Mouse (Mus musculus) heart, postnatal 4 days (tissue): ENCODE data around the gene Slc45a3. TPM values are rescaled to one million over a fixed set of nuclear protein-coding genes. Genes with fewer than 3 reads are reported as not detected.

Experiments used
- DNase-seq: peaks from one replicate; pipeline ENCODE4 v3.0.0; 2021
- total RNA-seq, 2 experiments: library from RNA; stranded (reverse); gene quantifications; 2 replicates each; pipeline ENCODE4 v1.2.3; 2021

Slc45a3 gene
- 1 to 10 TPM; 2.1 to 2.3 TPM for total RNA-seq

- DNase-seq: peak; percentile 39
These were observed at the start of gene Slc45a3 for GRCm38 (mm10) chr1:131962606-131963084. TSS of gene Slc45a3 (plus strand) at chr1:131962967.

DNA sequence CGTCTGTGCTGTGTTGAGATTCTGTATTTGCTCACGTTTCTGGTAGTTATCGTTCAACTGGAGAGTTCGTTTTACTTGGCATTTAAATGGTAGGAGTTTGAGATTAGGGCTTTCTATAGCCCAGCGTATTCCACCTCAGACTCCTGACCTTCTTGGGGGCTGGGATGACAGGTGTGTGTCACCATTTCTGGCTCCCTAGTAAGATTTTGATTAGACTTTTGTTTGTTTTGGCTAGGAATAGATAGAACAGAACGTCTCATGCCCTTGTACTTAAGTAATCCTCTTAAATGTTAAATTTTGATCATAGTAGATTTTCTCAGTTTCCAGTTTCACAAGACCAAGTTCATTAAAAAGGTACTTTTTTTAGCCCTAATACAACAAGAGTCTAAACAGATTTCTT lies 45.1 kb upstream of the Slc45a3 start:
- DNase-seq: no peak

- no peak for DNase-seq
These were observed 43.7 kb upstream of the Slc45a3 start for GRCm38 (mm10) chr1:131919052-131919451.

- no peak for DNase-seq
These were observed 40.7 kb upstream of the Slc45a3 start for GRCm38 (mm10) chr1:131922100-131922499.

DNA sequence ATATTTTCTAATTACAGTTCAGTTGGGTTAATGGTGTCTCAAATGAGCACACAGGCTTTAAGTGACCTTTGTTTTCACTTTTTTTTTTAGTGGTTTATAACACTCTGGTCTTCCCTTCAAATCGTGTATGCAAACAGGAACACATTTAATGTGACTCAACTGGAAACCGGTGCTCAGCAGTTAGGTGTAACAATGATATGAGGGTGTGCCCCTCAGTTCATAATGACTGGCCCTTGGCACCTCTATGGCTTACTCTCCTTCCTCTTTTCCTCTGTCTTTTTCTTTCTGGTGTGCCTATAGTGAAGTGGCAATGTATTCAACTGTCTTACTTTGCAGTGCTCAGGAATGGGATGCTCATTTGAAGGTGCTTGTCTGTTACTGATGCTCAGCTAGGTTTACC lies 29.3 kb upstream of the Slc45a3 start:
- no peak for DNase-seq

- DNase-seq: peak; percentile 82
These were observed 25.0 kb upstream of the Slc45a3 start for GRCm38 (mm10) chr1:131937659-131938305.

GRCm38 (mm10) chr1:131938811-131939210 lies 24.0 kb upstream of the Slc45a3 start:
- peak; percentile 80 for DNase-seq

- no peak for DNase-seq
These were observed 22.0 kb upstream of the Slc45a3 start for GRCm38 (mm10) chr1:131940711-131941244.

GRCm38 (mm10) chr1:131941501-131941900 lies 21.3 kb upstream of the Slc45a3 start:
- no peak for DNase-seq

GRCm38 (mm10) chr1:131942621-131943590 lies 19.9 kb upstream of the Slc45a3 start:
- DNase-seq: peak; percentile 28

DNA sequence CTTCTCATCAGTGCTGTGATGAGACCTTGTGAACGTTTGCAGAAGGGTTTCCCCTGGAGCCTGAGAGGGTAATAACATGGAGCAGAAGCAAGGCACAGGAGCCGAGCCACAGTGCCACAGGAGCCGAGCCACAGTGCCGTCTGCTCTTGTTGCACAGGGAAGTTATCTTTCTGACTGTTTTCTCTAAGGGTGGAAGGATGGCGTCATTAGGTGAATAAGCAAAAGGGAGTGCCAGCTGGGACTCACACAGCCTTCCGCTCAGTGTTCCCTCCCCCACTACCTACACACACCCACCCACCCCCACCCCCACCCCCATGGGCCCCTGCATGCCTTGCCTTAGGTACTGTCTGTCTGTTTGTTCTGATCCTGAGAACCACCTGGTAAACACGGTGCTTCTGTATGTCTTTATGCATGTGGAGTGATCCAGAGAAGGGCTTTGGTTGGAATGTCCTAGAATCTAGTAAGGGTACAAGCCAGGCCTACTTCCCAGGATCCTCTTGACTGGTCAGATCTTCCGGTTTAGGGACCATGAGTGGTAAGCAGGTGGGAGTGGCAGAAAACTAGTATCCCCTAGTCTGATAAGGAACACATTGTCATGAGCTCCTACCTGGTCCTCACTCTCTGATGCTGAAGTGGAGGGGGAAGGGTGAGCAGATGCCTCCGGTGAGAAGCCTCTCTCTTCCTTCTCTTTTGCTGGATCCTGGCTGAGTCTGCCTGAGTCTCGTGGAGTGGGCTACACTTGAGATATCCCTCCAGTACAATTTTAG lies 16.9 kb upstream of the Slc45a3 start:
- no peak for DNase-seq

DNA sequence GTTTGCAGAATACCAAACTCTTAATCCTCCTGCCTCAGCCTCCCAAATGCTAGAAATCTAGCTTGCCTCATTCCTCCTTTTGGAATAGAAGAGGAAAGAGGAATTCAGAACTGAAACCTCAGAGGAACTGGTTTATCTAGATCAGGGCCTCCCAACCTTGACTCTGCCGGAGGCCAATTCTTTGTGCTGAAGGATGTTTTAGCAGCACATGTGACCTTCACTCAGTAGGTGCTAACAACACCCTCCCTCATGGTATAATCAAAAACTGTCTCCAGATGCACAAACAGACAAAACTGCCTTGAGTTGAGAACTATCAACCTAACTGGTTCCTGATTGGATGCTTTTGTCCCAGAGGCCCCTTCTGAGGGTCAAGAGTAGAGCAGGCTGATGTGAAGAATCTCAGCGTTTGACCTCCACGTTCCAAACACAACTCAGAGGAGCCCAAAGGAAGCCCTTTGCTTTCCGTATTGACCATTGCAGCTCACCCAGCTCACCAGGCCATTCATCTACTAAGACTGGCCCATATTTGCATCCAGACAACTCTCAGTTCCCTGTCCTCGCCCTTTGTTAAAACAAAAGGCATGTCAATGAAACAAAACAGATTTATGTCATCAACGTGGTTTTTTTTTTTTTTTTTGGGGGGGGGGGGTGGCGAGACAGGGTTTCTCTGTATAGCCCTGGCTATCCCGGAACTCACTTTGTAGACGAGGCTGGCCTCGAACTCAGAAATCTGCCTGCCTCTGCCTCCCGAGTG lies 16.1 kb upstream of the Slc45a3 start:
- no peak for DNase-seq

DNA sequence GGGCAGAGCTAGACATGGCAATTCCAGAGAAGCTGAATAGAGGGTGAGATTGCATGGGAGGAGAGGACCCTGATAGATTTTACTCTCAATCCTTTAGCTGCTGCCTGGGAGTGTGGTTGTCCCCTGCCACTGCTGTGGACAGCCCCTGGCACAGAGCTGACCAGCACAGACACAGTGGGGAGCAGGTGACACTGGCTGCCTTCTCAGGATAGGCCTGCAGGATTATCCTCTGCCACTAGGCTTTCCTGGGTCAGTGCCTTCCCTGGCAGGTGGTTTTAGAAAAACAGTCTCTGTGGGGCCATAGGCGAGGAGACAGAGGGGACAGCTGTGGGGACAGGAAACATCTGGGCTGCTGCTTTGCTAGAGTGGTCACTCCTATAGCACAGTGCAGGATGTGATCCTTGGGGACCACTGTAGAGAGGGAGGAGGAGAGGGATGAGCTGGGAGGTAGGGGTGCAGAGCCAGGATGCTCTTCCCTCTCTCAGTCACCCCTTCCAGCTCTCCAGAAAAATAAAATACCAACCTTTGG lies 14.7 kb upstream of the Slc45a3 start:
- DNase-seq: no peak

GRCm38 (mm10) chr1:131954242-131954865 lies 8.4 kb upstream of the Slc45a3 start:
- DNase-seq: no peak

DNA sequence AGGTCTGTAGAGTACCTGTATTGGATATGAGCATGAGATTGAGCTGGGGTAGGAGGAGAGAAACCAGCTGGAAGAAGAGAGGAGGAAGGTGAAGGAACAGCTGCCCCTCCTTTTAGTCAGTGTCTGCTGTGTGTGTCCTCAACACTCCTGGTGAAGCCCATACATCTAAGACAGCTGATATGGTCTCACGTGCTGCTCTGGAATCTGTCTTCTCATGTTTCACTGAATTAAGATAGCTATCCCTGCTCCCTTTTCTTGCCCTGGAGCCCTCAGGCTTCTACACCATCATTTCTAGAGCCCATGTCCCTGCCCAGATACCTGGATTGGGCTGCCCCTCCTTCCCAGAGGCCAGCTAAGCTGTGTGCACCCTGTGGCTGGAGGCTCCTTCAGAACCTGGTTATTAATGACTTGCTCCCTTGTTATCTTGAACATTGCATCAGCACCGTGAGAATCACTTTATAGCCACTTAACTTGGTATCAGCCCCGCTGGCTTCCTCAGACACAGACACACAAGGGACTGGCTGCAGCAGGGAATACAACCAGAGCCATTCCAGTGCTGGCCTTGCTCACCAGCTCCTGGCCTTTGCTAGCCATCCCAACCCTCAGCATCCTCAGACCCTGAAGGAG lies 7.5 kb upstream of the Slc45a3 start:
- DNase-seq: no peak

DNA sequence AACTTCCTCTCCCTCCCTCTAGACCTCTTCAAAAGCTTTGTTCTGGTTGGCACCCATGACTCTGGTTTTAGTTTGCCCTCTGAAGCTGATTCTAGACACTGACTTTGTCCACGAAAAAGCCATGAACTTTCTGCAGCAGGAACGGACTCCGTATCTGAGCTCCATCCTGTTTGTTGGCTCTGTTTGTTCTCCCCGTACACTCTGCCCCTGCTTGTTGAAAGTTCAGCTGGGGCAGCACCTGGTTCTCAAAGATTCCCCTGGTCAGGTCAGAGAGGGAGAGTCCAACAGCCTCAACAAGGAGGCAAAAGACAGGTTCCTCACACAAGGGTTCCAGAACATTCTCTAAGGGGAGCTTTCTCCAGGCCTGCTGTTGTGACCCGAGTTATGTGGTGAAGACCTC lies 5.4 kb upstream of the Slc45a3 start:
- no peak for DNase-seq

DNA sequence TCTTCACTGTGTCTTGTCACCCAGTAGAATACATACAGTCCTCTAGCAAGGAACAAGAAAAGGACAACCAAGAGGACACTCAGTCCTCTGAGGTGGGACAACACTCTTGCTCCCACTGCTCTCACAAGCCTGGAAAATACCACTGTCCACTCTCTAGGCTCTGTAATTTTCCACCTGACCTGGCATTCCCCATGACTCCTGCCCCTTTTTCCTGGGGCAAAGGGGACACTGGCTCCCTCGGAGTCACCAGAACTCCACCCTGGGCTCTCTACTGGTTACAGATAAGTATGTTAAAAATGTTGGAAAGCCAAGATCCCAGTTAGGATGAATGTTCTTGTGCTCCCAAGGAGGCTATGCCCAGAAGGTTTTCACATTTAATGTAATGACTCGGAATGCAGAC lies 1.8 kb upstream of the Slc45a3 start:
- DNase-seq: no peak

GRCm38 (mm10) chr1:131963085-131963951 lies 551 bp downstream of the Slc45a3 start:
- DNase-seq: peak; percentile 32

- no peak for DNase-seq
These were observed 1.3 kb downstream of the Slc45a3 start for GRCm38 (mm10) chr1:131964100-131964499.
